In genomic region chr19:36183127-36183526, GRCm38 (mm10) we compare ENCODE assay signal across 9 mouse cellular contexts.
A peak's percentile ranks its signal among the peaks of the same experiment; 100 is the strongest.
DNase-seq lines count a peak whose midpoint lies in the region; ATAC-seq lines count a peak whose summit lies in the region.
"Had no signal": no experiment of that assay in that cellular context is flagged by ENCODE, and none has a peak within 500 bp of the region (broad histone marks: within the 10 kb centered on the region; RNA-seq: fewer than 3 reads in every experiment).

No protein-coding gene starts in this region.

- no peaks in the 10 kb centered on the region for H3K4me1 ChIP-seq in limb, embryonic 11.5 days (ENCODE audit: control insufficient read depth, insufficient read depth, low read length)
- no peaks in the 10 kb centered on the region for H3K4me1 ChIP-seq in midbrain, embryonic 16.5 days (ENCODE audit: control insufficient read depth, insufficient read depth, low read length)
- H3K4me1 ChIP-seq in stomach, embryonic 15.5 days, result no peaks in the 10 kb centered on the region
- H3K4me1 ChIP-seq: embryonic facial prominence, embryonic 13.5 days had no signal

- no peak overlapping the region for H3K4me2 ChIP-seq in limb, embryonic 11.5 days (ENCODE audit: low read depth, severe bottlenecking)
- no peak overlapping the region for H3K4me2 ChIP-seq in midbrain, embryonic 16.5 days (ENCODE audit: low read length)
- no peak overlapping the region for H3K4me2 ChIP-seq in stomach, embryonic 15.5 days
- H3K4me2 ChIP-seq: embryonic facial prominence, embryonic 13.5 days had no signal

- DNase-seq in A20 (ENCODE audit: low read depth, low spot score), result peak; percentile 78
- peak; percentile 36 for DNase-seq in WW6 (ENCODE audit: low read depth, low spot score)
- DNase-seq in embryo, embryonic 9.5 days (ENCODE audit: extremely low spot score), result peak; percentile 64
- peak; percentile 36 to 69 for DNase-seq in heart, adult 9 months (ENCODE audit: low spot score in 2 of 2)
- DNase-seq in kidney, adult 8-10 months, result peak; percentile 51 to 81
- peak; percentile 55 for DNase-seq in limb, embryonic 11.5 days (ENCODE audit: low spot score)

- WGBS in limb, embryonic 11.5 days, result 20% methylated on average over 2 of the region's 2 CpGs
- WGBS in midbrain, embryonic 16.5 days, result 35% methylated on average over 2 of the region's 2 CpGs
- WGBS in stomach, embryonic 15.5 days, result 26% methylated on average over 2 of the region's 2 CpGs

- H3K27ac ChIP-seq in limb, embryonic 11.5 days (replicated peaks; ENCODE audit: low read depth, low read length), result no peak overlapping the region
- no peak overlapping the region for H3K27ac ChIP-seq in midbrain, embryonic 16.5 days (ENCODE audit: low read length)
- H3K27ac ChIP-seq in stomach, embryonic 15.5 days, result no peak overlapping the region
- H3K27ac ChIP-seq: embryonic facial prominence, embryonic 13.5 days had no signal

- no peak overlapping the region for H3K9ac ChIP-seq in limb, embryonic 11.5 days (ENCODE audit: low read length)
- no peak overlapping the region for H3K9ac ChIP-seq in midbrain, embryonic 16.5 days (ENCODE audit: low read depth, low read length)
- no peak overlapping the region for H3K9ac ChIP-seq in stomach, embryonic 15.5 days
- H3K9ac ChIP-seq: embryonic facial prominence, embryonic 13.5 days had no signal

- no peak overlapping the region for H3K4me3 ChIP-seq in limb, embryonic 11.5 days (ENCODE audit: low read depth, low read length)
- H3K4me3 ChIP-seq in midbrain, embryonic 16.5 days (ENCODE audit: low read depth, low read length), result no peak overlapping the region
- H3K4me3 ChIP-seq in stomach, embryonic 15.5 days (replicated peaks), result no peak overlapping the region
- H3K4me3 ChIP-seq: embryonic facial prominence, embryonic 13.5 days had no signal

- ATAC-seq in limb, embryonic 11.5 days (ENCODE audit: insufficient number of reproducible peaks, low FRiP score, low TSS enrichment, low read depth), result no peak
- peak; percentile 67; the same call in 1 of the 2 replicates for ATAC-seq in midbrain, embryonic 16.5 days
- ATAC-seq in stomach, embryonic 15.5 days (ENCODE audit: insufficient read depth, low FRiP score, low read depth), result peak; percentile 47; the same call in 1 of the 2 replicates

- no peaks in the 10 kb centered on the region for H3K36me3 ChIP-seq in limb, embryonic 11.5 days (ENCODE audit: control insufficient read depth, insufficient read depth, low read length)
- H3K36me3 ChIP-seq in midbrain, embryonic 16.5 days (ENCODE audit: control insufficient read depth, insufficient read depth, low read length), result no peaks in the 10 kb centered on the region
- H3K36me3 ChIP-seq in stomach, embryonic 15.5 days, result no peaks in the 10 kb centered on the region
- H3K36me3 ChIP-seq: embryonic facial prominence, embryonic 13.5 days had no signal

- no peaks in the 10 kb centered on the region for H3K9me3 ChIP-seq in limb, embryonic 11.5 days (ENCODE audit: control insufficient read depth, low read length)
- no peaks in the 10 kb centered on the region for H3K9me3 ChIP-seq in midbrain, embryonic 16.5 days (replicated peaks; ENCODE audit: control insufficient read depth, low read length, poor library complexity, severe bottlenecking)
- H3K9me3 ChIP-seq in stomach, embryonic 15.5 days, result no peaks in the 10 kb centered on the region
- H3K9me3 ChIP-seq: embryonic facial prominence, embryonic 13.5 days had no signal

- H3K27me3 ChIP-seq in limb, embryonic 11.5 days (ENCODE audit: control insufficient read depth, insufficient read depth, low read length), result no peaks in the 10 kb centered on the region
- no peaks in the 10 kb centered on the region for H3K27me3 ChIP-seq in midbrain, embryonic 16.5 days (ENCODE audit: control insufficient read depth, insufficient read depth, low read depth, low read length)
- H3K27me3 ChIP-seq in stomach, embryonic 15.5 days (replicated peaks), result no peaks in the 10 kb centered on the region
